Mouse (Mus musculus) ES-Bruce4 (cell line): ENCODE measurements around the gene Zfp987.
"Not testable (repeated sequence)": the region's sequence is repeated elsewhere in the genome, so short reads cannot be mapped to it uniquely, and the experiment has no call there.

Experiments
- CTCF ChIP-seq: IDR thresholded peaks from one replicate; pipeline ENCODE4 v1.8.1; 2011; ENCODE audit warnings: low read depth, low read length
- POLR2A ChIP-seq: IDR thresholded peaks from one replicate; pipeline ENCODE4 v1.8.1; 2011; ENCODE audit warnings: low read length; ENCODE audit not compliant: insufficient read depth

DNA sequence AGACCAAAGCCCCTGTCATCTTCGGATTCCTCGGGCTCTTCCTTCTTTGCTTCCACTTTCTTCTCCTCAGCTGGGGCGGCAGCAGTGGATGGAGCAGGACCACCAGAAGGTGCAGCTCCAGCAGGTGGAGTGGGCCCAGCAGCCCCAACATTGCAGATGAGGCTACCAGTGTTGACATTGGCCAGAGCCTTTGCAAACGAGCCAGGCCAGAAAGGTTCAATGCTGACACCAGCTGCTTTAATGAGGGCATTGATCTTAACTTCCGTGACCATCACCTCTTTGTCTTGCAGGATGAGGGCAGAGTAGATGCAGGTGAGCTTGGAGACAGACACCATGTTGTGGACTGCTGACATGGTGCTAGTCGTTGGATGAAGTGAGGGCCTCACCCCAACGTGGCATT is 23.8 kb upstream of the Zfp987 start:
- not testable (repeated sequence) for TF ChIP-seq CTCF, POLR2A
